In the genomic region with DNA sequence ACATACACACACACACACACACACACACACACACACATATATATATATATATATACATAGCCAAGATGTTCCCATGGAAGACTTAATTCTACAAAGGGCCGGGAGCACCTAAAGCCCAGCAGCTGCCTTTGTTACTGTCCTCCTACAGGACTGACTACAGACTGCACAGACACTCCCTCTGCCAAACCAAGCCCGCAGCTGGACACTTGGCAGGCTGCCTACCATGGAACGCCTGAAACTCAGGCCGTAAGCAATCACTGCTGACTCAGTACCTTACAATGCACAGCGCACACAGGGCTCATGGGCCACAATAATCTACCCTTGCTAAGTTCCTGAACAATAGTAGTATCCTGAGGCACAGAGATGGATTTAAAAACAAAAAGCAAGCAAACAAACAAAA, we compare ENCODE assay signal across 8 mouse cellular contexts.
DNase-seq lines count a peak whose midpoint lies in the region; ATAC-seq and TF ChIP-seq lines count a peak whose summit lies in the region.

No protein-coding gene starts in this region.

- H3K9me3 ChIP-seq in forebrain, embryonic 12.5 days = no peaks in the 10 kb centered on the region
- no peaks in the 10 kb centered on the region for H3K9me3 ChIP-seq in heart, embryonic 16.5 days (replicated peaks; ENCODE audit: control insufficient read depth, low read length)

- DNase-seq in frontal cortex, postnatal 25 days (ENCODE audit: low spot score in 2 of 2) = no peak
- peak; percentile 84 to 87 for DNase-seq in kidney, postnatal 25 days
- peak; percentile 47 for DNase-seq in lung, adult 2 months
- DNase-seq in right cerebral cortex, adult 18-20 months = peak; percentile 60
- DNase-seq in spleen, adult 12 weeks (ENCODE audit: low spot score) = no peak

- H3K36me3 ChIP-seq in forebrain, embryonic 12.5 days (replicated peaks) = no peaks in the 10 kb centered on the region
- no peaks in the 10 kb centered on the region for H3K36me3 ChIP-seq in heart, embryonic 16.5 days (ENCODE audit: control insufficient read depth, insufficient read depth)

- no peak overlapping the region for H3K27ac ChIP-seq in forebrain, embryonic 12.5 days
- peak overlapping the region; percentile 42; the same call in 1 of the 2 replicates for H3K27ac ChIP-seq in heart, embryonic 16.5 days (ENCODE audit: low read length)

- ATAC-seq in frontal cortex, adult (ENCODE audit: low TSS enrichment) = peak; percentile 58
- ATAC-seq in forebrain, embryonic 12.5 days (ENCODE audit: low FRiP score) = peak; percentile 75
- ATAC-seq in heart, embryonic 16.5 days (replicated peaks; ENCODE audit: extremely low read depth, insufficient read depth, low FRiP score) = peak; percentile 91

- no peak for TF ChIP-seq POLR2A in lung, adult 2 months (IDR thresholded peaks at IDR 0.05; ENCODE audit: borderline replicate concordance, extremely low read depth, low read depth, low read length)

- H3K9ac ChIP-seq in forebrain, embryonic 12.5 days = no peak overlapping the region
- H3K9ac ChIP-seq in heart, embryonic 16.5 days (ENCODE audit: low read length) = peak overlapping the region; percentile 20; the same call in 1 of the 2 replicates

- peaks cover 9% of the 10 kb centered on the region for H3K4me1 ChIP-seq in forebrain, embryonic 12.5 days
- peaks cover 19% of the 10 kb centered on the region for H3K4me1 ChIP-seq in heart, embryonic 16.5 days (ENCODE audit: control insufficient read depth, insufficient read depth, low read length)
- no peaks in the 10 kb centered on the region for H3K4me1 ChIP-seq in lung, adult 2 months (ENCODE audit: control insufficient read depth, insufficient read depth, low read length)

- H3K27me3 ChIP-seq in forebrain, embryonic 12.5 days = no peaks in the 10 kb centered on the region
- H3K27me3 ChIP-seq in heart, embryonic 16.5 days (ENCODE audit: control insufficient read depth, insufficient read depth, low read length) = no peaks in the 10 kb centered on the region

- no peak overlapping the region for H3K4me2 ChIP-seq in forebrain, embryonic 12.5 days
- H3K4me2 ChIP-seq in heart, embryonic 16.5 days (ENCODE audit: low read depth, low read length) = no peak overlapping the region

- no peak overlapping the region for H3K4me3 ChIP-seq in forebrain, embryonic 12.5 days (replicated peaks)
- H3K4me3 ChIP-seq in heart, embryonic 16.5 days (ENCODE audit: low read length) = no peak overlapping the region
- no peak overlapping the region for H3K4me3 ChIP-seq in lung, adult 2 months (replicated peaks; ENCODE audit: extremely low read depth, low read depth, low read length)

- 0 out of 2 replicates have a peak, but pooled peaks have one; percentile 7 for TF ChIP-seq CTCF in lung, adult 2 months (IDR thresholded peaks at IDR 0.05; ENCODE audit: insufficient read depth, low read length)

- WGBS in forebrain, embryonic 12.5 days = 36% methylated on average over 5 of the region's 5 CpGs
- WGBS in heart, embryonic 16.5 days = 12% methylated on average over 5 of the region's 5 CpGs
- 25% methylated on average over 5 of the region's 5 CpGs for WGBS in lung, adult 2 months

Comparison
In these comparisons a context has a peak if more than half of its experiments do, and no peak if none do; other contexts are left out.
1. DNase-seq: peak in kidney, postnatal 25 days (2 of 2), lung, adult 2 months (single experiment) and right cerebral cortex, adult 18-20 months (single experiment); none in frontal cortex, postnatal 25 days (0 of 2) and spleen, adult 12 weeks (single experiment).
2. Peak in every context shown above with its lines, with median percentiles within 50 percentile points of each other: ATAC-seq.